Mouse (Mus musculus): Measurements from ENCODE around the gene Cebpg. TPM values are rescaled to one million over a fixed set of nuclear protein-coding genes. Genes with fewer than 3 reads are reported as not detected.

Gene Cebpg
- polyA plus RNA-seq, 1 experiment from 2014 or later = 42.5 TPM

DNA sequence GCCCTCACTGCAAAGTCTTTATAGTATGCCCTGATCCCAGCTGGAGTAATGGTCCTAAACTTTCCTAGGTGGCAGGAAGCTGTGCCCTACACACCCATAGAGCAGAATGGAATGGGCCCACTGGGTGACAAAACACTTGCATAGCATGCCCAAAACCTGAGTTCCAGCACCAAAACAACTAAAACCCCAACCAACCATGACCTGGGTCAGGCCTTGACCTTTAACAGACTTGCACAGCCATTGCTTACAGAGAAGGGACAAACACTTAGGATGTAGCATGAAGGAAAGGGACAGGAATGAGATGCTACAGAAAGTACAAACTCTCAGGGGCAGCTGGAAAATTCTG, 14.2 kb downstream of the Cebpg start:
- H3K4me3 ChIP-seq (ENCODE audit: low read depth, low read length) = no peak overlapping the region
- no peaks in the 10 kb centered on the region for H3K27me3 ChIP-seq (replicated peaks; ENCODE audit: control insufficient read depth, insufficient read depth, low read length)
- no peak overlapping the region for H3K27ac ChIP-seq (ENCODE audit: low read depth, low read length)
- no peaks in the 10 kb centered on the region for H3K4me1 ChIP-seq (ENCODE audit: control insufficient read depth, insufficient read depth, low read length)
- H3K36me3 ChIP-seq (ENCODE audit: control insufficient read depth, insufficient read depth, low read length) = peaks cover 53% of the 10 kb centered on the region
- DNase-seq (ENCODE audit: low spot score) (no peak), ATAC-seq (no peak)
- no peak overlapping the region for H3K9ac ChIP-seq (ENCODE audit: low read length)
- H3K4me2 ChIP-seq (ENCODE audit: low read length) = no peak overlapping the region
- no peaks in the 10 kb centered on the region for H3K9me3 ChIP-seq (replicated peaks; ENCODE audit: control insufficient read depth, low read length)

DNA sequence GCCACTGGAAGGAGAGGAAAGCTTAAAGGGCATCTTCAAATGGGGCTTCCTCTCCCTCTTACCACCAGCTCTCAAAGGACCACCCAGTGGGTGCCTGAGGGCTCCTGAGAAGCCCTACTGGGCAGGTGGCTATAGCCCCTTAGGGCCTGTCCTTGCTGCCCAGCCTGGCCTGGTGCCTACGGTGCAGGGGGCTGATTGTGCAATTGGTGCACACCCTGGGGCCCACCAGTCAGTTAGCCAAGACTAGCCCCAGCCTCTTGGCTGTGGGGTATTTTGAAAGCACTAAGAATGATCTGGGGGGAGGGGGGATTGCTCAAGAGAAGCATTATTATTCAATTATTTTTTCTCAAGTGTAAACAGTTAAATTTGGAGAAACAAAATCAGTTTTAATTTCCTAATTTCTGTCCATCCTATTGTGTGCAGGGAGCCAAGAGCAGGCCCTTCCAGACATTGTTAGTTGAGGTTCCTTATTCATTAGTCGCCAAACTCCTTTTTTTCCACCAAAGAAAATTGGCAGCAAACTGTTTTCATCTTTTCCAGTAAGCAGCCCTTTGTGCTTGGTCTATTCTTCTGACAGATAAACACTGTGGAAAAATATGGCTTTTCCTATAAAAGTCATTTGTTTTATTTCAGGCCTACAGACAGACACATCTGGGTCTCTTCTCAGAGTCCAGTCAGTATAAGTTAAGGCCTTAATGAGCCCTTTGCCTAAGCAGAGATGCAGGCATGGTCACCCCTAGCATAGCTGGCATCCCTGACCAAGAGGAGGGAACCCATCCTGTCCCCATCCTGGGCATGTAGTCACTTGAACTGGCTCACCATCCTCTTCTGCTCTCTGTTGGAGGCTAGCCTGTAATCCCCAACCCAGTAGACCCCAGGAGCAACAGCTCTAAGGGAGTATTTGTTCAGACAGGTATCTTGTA, 14.8 kb downstream of the Cebpg start:
- ATAC-seq (no peak), DNase-seq (ENCODE audit: low spot score) (no peak)
- 72% methylated on average over 2 of the region's 2 CpGs for WGBS
- Histone ChIP-seq H3K27me3 (replicated peaks; ENCODE audit: control insufficient read depth, insufficient read depth, low read length) (no peaks in the 10 kb centered on the region), H3K27ac (ENCODE audit: low read depth, low read length) (no peak overlapping the region), H3K4me2 (ENCODE audit: low read length) (no peak overlapping the region), H3K36me3 (ENCODE audit: control insufficient read depth, insufficient read depth, low read length) (peaks cover 47% of the 10 kb centered on the region), H3K9ac (ENCODE audit: low read length) (no peak overlapping the region), H3K4me1 (ENCODE audit: control insufficient read depth, insufficient read depth, low read length) (no peaks in the 10 kb centered on the region), H3K9me3 (replicated peaks; ENCODE audit: control insufficient read depth, low read length) (no peaks in the 10 kb centered on the region), H3K4me3 (ENCODE audit: low read depth, low read length) (no peak overlapping the region)

DNA sequence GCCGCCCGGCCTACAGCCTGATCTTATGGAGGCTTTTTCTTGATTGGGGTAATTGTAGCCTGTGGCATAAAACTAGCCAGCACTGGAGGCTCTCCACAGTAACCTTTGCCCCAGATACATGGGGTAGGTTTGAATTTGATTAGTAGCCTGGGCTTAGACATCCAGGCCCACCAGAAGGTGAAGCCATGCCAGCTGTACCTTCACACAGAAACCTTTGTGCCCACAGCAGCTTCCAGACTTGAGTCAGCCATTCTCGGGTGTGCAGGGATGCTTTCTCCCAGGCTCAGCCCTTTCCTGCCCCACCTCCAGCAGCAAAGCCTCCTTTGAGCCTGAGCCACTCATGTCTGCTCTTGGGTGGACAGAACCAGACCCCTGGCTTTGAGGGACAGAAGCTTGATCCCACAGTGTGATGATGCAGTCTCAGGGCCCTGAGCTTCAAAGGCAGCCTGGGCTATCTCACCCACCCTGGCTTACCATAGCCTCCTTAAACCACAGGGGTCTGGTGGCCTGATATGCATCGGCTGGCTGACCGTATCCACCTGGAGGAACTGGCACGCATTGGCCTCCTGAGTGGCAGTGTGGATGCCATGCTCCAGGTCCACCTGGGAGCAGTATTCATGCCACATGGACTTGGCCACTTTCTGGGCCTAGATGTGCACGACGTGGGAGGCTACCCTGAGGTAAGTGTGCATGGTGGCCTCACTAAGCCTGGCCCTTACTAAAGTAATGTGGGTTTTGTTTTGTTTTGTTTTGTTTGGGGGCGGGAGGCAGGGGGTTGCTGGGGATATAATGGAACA, 16.0 kb downstream of the Cebpg start:
- H3K4me3 ChIP-seq (ENCODE audit: low read depth, low read length) = no peak overlapping the region
- H3K9ac ChIP-seq (ENCODE audit: low read length) = no peak overlapping the region
- H3K4me2 ChIP-seq (ENCODE audit: low read length) = no peak overlapping the region
- H3K4me1 ChIP-seq (ENCODE audit: control insufficient read depth, insufficient read depth, low read length) = no peaks in the 10 kb centered on the region
- WGBS = 92% methylated on average over 9 of the region's 9 CpGs
- peaks cover 35% of the 10 kb centered on the region for H3K36me3 ChIP-seq (ENCODE audit: control insufficient read depth, insufficient read depth, low read length)
- DNase-seq (ENCODE audit: low spot score) (no peak), ATAC-seq (no peak)
- no peak overlapping the region for H3K27ac ChIP-seq (ENCODE audit: low read depth, low read length)
- H3K27me3 ChIP-seq (replicated peaks; ENCODE audit: control insufficient read depth, insufficient read depth, low read length) = no peaks in the 10 kb centered on the region
- no peaks in the 10 kb centered on the region for H3K9me3 ChIP-seq (replicated peaks; ENCODE audit: control insufficient read depth, low read length)

DNA sequence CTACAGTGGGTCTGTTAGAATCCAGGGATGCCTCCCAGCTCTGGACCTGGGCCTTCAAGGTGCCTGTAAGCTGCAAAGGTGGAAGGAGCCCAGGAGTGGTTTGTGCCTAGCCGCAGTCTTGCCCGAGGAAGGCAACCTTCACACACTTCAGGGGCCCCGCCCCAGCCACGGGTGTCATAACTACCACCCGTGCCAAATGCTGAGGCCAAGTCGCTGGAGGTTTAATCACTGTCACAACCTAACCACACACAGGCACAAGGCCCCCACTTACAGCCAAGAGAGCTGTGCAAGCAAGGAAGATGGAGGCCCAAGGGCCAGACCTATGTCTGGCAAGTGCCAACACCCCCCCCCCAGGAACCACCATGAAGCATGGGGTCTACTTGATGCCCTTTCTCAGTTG, 19.0 kb downstream of the Cebpg start:
- H3K36me3 ChIP-seq (ENCODE audit: control insufficient read depth, insufficient read depth, low read length) = peaks cover 11% of the 10 kb centered on the region
- H3K9me3 ChIP-seq (replicated peaks; ENCODE audit: control insufficient read depth, low read length) = no peaks in the 10 kb centered on the region
- no peaks in the 10 kb centered on the region for H3K27me3 ChIP-seq (replicated peaks; ENCODE audit: control insufficient read depth, insufficient read depth, low read length)
- no peak overlapping the region for H3K9ac ChIP-seq (ENCODE audit: low read length)
- no peak for DNase-seq (ENCODE audit: low spot score)
- no peak overlapping the region for H3K4me3 ChIP-seq (ENCODE audit: low read depth, low read length)
- H3K27ac ChIP-seq (ENCODE audit: low read depth, low read length) = no peak overlapping the region
- 94% methylated on average over 6 of the region's 6 CpGs for WGBS
- no peak overlapping the region for H3K4me2 ChIP-seq (ENCODE audit: low read length)
- no peaks in the 10 kb centered on the region for H3K4me1 ChIP-seq (ENCODE audit: control insufficient read depth, insufficient read depth, low read length)
- ATAC-seq = no peak

DNA sequence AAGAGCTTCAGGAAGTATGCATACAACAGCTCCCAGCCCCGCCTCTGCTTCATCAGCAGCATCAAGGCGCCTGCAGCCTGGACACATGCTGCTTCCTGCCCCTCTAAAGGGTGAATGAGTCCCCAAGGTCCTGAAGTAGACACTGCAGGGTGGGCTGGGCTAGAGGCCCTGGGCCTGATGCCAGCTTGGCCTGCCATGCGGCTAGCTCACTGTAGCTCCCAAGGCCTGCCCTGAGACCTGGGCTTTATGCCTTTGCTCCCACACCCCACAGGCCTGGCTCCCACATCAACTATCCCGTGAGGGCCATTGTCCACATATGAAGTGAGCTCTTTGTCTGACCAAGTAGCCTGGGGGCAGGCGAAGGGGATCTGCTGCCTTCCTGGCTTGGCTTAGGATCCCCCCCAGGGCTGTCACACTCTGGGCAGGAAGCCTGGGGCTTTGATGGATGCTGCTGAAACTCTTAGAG, 20.1 kb downstream of the Cebpg start:
- H3K36me3 ChIP-seq (ENCODE audit: control insufficient read depth, insufficient read depth, low read length) = peaks cover 4% of the 10 kb centered on the region; the same call in 1 of the 2 replicates
- WGBS = 43% methylated on average over 5 of the region's 5 CpGs
- ATAC-seq = peak; percentile 63; the same call in 1 of the 2 replicates

GRCm38 (mm10) chr7:35035565-35035964, 20.8 kb downstream of the Cebpg start:
- Histone ChIP-seq H3K4me1 (ENCODE audit: control insufficient read depth, insufficient read depth, low read length) (no peaks in the 10 kb centered on the region), H3K9ac (ENCODE audit: low read length) (no peak overlapping the region), H3K27ac (ENCODE audit: low read depth, low read length) (0 out of 2 replicates have a peak overlapping the region, but pooled peaks have one; percentile 48), H3K4me3 (ENCODE audit: low read depth, low read length) (no peak overlapping the region), H3K4me2 (ENCODE audit: low read length) (no peak overlapping the region), H3K9me3 (replicated peaks; ENCODE audit: control insufficient read depth, low read length) (no peaks in the 10 kb centered on the region), H3K27me3 (replicated peaks; ENCODE audit: control insufficient read depth, insufficient read depth, low read length) (no peaks in the 10 kb centered on the region), H3K36me3 (ENCODE audit: control insufficient read depth, insufficient read depth, low read length) (peaks cover 4% of the 10 kb centered on the region; the same call in 1 of the 2 replicates)
- ATAC-seq (no peak), DNase-seq (ENCODE audit: low spot score) (no peak)
- 95% methylated on average over 4 of the region's 4 CpGs for WGBS

More for the DNA sequence above, 20.1 kb downstream of the Cebpg start:
- DNase-seq (ENCODE audit: low spot score) = peak; percentile 39
- Histone ChIP-seq H3K9ac (ENCODE audit: low read length) (no peak overlapping the region), H3K27ac (ENCODE audit: low read depth, low read length) (peak overlapping the region; percentile 54; the same call in 1 of the 2 replicates), H3K4me3 (ENCODE audit: low read depth, low read length) (no peak overlapping the region), H3K4me1 (ENCODE audit: control insufficient read depth, insufficient read depth, low read length) (no peaks in the 10 kb centered on the region), H3K27me3 (replicated peaks; ENCODE audit: control insufficient read depth, insufficient read depth, low read length) (no peaks in the 10 kb centered on the region), H3K9me3 (replicated peaks; ENCODE audit: control insufficient read depth, low read length) (no peaks in the 10 kb centered on the region), H3K4me2 (ENCODE audit: low read length) (no peak overlapping the region)

GRCm38 (mm10) chr7:35035141-35035553, 21.2 kb downstream of the Cebpg start:
- Histone ChIP-seq H3K27me3 (replicated peaks; ENCODE audit: control insufficient read depth, insufficient read depth, low read length) (no peaks in the 10 kb centered on the region), H3K4me1 (ENCODE audit: control insufficient read depth, insufficient read depth, low read length) (no peaks in the 10 kb centered on the region), H3K9me3 (replicated peaks; ENCODE audit: control insufficient read depth, low read length) (no peaks in the 10 kb centered on the region), H3K4me3 (ENCODE audit: low read depth, low read length) (no peak overlapping the region), H3K36me3 (ENCODE audit: control insufficient read depth, insufficient read depth, low read length) (peaks cover 4% of the 10 kb centered on the region; the same call in 1 of the 2 replicates), H3K9ac (ENCODE audit: low read length) (no peak overlapping the region), H3K27ac (ENCODE audit: low read depth, low read length) (0 out of 2 replicates have a peak overlapping the region, but pooled peaks have one; percentile 48), H3K4me2 (ENCODE audit: low read length) (no peak overlapping the region)
- DNase-seq (ENCODE audit: low spot score) (no peak), ATAC-seq (no peak)
- WGBS = 71% methylated on average over 6 of the region's 6 CpGs

- DNase-seq (ENCODE audit: low spot score) (no peak), ATAC-seq (no peak)
- no peak overlapping the region for H3K27ac ChIP-seq (ENCODE audit: low read depth, low read length)
- H3K9ac ChIP-seq (ENCODE audit: low read length) = no peak overlapping the region
- peaks cover 4% of the 10 kb centered on the region; the same call in 1 of the 2 replicates for H3K36me3 ChIP-seq (ENCODE audit: control insufficient read depth, insufficient read depth, low read length)
- H3K4me1 ChIP-seq (ENCODE audit: control insufficient read depth, insufficient read depth, low read length) = no peaks in the 10 kb centered on the region
- H3K9me3 ChIP-seq (replicated peaks; ENCODE audit: control insufficient read depth, low read length) = no peaks in the 10 kb centered on the region
- no peaks in the 10 kb centered on the region for H3K27me3 ChIP-seq (replicated peaks; ENCODE audit: control insufficient read depth, insufficient read depth, low read length)
- no peak overlapping the region for H3K4me3 ChIP-seq (ENCODE audit: low read depth, low read length)
- no peak overlapping the region for H3K4me2 ChIP-seq (ENCODE audit: low read length)
- 70% methylated on average over 6 of the region's 6 CpGs for WGBS
Measured at GRCm38 (mm10) chr7:35030567-35030966, 25.8 kb downstream of the Cebpg start.

Measured in forebrain, embryonic 14.5 days (tissue).